Mouse (Mus musculus): ENCODE measurements around the gene Csrnp1.

The Csrnp1 gene

DNA sequence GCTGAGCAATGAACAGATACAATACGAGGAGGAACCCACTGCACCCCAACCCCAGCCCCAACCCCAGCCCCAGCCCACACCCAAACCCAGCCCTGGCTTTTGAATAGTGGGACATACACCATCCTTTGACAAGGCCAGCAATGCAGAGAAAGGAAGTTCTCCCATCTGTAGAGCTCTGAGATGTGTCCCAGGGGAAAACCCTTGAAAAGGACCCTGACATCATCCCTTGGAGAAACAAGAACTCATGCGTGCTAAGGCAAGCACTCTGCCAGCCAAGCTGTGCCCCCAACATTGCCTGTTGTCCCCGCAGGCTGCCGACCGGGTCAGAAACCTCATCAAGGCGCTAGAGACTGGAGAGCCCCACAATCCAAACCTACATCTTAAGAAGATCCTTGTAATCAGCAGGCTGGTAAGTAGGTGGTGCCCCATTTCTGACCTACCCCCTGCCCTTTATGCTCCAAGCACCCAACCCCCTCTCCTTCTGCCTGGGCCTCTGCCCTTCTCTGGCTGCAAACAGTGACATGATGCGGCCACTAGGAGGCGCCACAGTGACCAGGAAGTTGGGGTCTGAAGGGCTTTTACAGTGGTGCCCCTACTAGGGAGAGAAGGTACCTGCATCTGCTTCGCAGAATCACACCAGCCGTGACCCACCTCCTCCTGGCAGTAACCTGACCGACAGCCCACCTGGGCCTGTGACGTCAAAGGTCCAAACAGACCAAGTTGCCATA is 39.1 kb downstream of the Csrnp1 start:
- no peak for DNase-seq (ENCODE audit: low read depth, low spot score)

DNA sequence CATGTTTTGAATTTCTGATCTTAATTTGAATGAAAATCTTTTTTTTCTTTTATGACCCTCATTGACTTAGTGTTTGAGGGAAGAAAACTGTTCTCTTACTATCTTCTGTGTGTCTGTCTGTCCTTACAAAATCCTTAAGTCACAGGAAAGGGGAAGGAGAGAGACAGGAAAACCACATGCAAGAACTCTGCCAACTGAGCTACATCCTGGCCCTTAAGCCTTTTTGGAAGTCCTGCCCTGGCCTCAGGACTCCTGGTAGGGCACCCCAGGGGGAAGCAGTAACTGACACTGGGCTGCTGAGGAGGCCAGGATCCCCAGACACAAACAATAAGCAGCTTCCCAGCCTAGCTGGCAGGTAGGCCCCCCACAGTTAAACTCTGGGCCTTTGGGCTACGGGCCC is 41.1 kb downstream of the Csrnp1 start:
- no peak for DNase-seq (ENCODE audit: low read depth, low spot score)

DNA sequence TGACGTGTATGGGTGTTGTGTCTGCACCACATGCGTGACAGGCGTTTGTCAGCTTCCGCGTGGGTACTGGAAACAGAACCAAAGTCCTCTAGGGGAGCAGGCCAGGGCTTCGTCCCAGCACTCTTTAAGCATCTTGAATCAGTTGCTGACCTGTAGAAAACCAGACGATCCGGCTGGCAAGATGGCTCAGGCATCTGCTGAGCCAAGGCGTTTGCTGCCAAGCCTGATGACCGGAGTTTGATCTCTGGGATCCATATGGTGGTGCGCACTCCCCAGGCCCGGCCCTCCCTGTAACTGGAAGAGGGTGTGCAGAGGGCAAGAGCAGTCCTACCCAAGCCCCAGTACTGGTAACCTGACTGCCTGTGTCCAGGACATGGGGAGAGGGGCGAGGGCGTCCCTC is 42.6 kb downstream of the Csrnp1 start:
- no peak for DNase-seq (ENCODE audit: low read depth, low spot score)

DNA sequence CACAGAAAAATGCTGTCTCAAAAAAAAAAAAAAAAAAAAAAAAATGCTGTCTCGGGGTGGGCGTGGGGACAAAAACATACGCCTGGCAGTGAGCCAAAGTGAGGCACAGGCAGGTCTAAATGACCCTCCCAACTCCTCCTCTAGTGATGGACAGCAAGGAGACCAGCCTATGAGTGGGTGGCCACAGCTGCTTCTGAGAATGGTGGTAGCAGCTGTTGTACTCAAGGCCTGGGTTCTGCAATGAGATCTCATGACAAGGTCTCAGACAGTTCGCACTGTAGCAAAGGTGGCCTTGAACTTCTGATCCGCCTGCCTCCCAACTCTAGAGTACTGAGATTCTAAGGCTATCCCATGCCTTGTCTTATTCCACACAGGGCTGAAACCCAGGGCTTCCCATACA is 43.1 kb downstream of the Csrnp1 start:
- no peak for DNase-seq (ENCODE audit: low read depth, low spot score)

DNA sequence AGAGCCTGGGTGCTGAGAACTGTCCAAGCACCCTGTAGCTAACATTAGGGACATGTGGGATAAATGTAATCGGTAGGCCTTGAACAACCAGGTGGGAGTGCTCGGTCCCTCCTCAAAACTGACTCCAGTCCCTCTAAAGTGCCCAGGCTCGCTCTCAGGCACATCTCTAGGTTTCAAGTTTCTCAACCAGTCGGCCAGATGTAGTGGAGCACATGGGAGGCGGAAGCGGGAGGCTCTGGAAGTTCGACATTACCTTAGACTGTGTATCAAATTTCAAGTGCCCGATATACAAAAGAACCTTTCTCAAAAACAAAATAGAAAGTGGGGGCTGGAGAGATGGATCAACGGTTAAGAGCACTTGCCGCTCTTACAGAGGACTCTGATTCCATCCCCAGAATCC is 44.8 kb downstream of the Csrnp1 start:
- DNase-seq (ENCODE audit: low read depth, low spot score): no peak

DNA sequence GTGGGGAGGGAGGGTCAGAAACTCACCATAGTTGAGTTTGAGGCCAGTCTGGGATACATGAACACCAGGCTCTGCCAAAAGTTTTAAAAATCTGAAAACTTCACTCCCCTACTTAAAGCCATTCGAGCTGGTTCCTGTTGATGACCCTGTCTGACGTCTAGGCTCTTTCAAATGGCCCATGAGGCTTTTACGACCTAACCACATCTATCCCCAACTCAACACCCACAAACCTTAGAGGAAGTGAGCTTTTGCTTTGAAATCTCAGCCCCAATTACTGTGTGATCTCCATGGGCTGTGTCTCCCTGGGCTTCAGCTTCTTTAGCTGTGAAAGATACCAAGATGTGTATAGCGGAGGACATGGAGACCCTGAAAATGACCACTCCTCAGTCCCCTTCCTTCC is 46.0 kb downstream of the Csrnp1 start:
- DNase-seq (ENCODE audit: low read depth, low spot score): no peak

DNA sequence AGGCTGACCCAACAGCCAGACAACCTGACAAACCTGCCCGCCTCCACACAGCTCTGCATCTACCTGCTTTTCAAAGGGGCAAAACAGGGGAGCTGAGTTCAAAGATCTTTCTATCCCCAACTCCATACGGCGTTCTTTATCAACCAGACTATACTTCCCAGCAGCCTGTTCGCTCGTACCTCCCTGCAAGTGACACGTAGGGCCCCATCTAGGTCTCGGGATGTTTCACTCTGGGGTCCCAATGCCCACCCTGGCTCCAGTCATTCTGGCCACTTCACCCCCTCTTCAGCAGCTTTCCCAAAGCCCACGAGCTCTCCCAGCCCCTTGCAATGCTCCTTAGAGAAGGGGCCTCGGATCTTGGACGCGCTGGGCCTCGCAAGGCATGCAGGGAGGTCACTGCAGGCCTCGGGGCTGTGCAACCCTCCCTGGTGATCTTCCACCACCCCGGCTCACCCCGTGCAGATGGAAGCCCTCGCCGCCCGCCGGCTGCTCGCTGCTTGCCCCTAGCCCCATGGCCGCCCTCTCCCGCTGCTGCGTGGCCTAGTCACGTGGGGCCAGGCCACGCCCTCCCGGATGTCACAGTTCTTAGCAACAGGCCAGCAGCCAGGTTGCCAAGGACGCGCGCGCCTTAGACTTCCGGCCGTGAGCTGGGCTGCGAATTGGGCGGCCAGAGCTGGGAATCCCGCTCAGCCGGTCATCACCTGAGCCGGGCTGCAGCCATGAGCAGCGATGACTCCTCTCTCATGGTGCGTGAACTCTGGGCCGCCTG is 47.3 kb downstream of the Csrnp1 start, which contains the start of the genes Gorasp1 and Ttc21a:
Gene Gorasp1, minus strand, starts transcription at position 561 of the 769 bp plus-strand sequence.
Gene Ttc21a, plus strand, starts transcription at position 602 of the 769 bp plus-strand sequence.
- peak; percentile 61 for DNase-seq (ENCODE audit: low read depth, low spot score)

DNA sequence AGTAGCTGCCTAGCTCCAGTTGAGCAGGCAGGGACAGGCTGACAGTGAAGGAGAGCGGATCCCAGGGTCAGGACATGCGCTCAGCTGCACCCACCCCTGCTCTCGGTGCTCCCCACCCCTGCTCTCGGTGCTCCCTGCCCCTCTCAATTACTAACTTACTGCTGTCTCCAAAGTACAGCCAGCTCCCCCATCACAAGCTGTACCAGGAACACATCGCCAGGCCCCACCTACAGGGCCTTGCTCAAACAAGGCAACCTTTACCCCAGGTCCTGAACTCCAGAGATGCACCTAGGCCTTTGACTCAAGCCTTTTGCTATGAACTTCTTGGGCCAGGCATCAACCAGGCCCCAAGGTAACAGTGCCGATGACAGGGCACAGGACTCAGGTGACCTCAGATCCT is 50.8 kb downstream of the Csrnp1 start:
- no peak for DNase-seq (ENCODE audit: low read depth, low spot score)

DNA sequence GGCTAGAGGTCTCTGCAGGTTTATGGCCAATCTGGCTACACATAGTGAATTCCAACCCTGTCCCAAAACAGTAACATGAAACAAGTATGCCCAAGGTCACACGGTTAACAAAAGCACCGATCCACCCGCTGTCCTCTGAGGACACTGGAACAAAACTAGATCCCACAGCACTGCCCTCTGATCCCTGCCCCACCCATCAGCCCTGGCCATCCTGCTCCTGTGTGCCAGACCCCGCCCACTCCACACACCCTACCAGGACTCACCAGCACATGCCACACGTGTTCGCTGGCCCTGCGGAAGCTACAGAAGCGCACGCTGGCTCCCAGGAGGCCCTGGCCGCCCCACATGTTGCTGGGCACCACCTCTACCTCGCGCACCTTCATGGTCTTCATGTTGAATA is 52.1 kb downstream of the Csrnp1 start:
- no peak for DNase-seq (ENCODE audit: low read depth, low spot score)

DNA sequence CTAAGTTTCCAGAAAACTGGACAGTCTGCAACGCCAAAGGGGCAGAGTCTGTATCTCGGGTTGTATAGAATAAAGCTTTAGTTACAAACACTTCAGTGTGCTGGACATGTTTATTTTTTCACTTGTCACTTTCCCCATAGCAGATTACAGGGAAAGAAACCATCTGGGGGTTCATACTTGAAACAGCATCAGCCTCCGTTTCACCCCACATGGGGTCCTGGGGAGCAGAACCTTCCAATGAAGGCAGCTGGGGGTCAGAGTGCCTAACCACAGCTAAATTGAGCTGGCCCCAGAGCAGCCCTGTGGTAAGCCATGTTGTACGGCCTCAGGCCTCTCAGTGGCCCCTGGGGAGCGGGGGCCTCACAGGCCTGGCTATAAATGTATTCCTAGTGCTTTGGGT is 58.0 kb downstream of the Csrnp1 start:
- DNase-seq (ENCODE audit: low read depth, low spot score): no peak

DNA sequence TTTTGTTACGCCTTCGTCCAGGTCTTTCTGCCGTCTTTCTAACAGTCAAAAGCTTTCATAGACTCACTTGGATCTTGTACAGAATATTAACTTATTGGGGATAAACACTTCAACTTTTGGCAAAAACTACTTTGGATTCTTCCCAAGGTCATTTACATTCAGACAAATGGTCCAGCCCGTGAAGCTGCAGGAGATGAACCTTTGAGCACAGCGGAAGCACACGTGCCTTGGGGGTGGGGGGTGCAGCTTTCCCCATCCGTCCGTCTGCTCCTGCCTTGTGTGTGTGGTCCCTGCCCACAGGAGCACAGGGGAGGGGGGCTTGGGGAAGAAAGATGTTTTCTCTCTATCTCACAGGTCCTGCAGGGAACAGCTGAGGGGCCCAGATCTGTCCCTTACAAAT is 58.7 kb downstream of the Csrnp1 start:
- no peak for DNase-seq (ENCODE audit: low read depth, low spot score)

DNA sequence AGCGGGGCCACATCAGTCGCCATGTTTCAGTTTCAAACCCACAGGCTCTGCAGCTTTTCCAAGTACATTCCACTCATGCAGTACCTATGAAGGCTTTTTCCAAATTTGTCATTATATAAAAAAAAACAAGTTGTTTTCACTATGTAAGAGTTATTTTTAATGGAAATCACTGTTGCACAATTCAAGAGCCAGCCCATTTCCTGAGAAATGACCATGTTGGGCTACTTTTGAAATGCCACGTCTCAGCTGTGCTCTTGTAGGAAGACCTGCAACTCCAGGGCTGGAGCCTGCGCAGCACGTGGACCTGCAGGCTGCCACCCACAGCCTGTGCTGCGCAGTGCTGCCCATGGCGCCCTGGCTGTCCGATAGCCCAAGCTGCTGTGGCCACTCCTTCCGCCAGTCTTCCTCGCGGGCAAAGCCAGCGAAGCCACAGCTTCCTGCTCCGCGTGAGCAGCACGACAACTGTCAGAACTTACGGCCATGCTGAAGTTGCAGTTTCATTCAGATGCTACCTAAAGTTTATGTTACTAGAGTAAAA is 59.3 kb downstream of the Csrnp1 start:
- DNase-seq (ENCODE audit: low read depth, low spot score): peak; percentile 16

DNA sequence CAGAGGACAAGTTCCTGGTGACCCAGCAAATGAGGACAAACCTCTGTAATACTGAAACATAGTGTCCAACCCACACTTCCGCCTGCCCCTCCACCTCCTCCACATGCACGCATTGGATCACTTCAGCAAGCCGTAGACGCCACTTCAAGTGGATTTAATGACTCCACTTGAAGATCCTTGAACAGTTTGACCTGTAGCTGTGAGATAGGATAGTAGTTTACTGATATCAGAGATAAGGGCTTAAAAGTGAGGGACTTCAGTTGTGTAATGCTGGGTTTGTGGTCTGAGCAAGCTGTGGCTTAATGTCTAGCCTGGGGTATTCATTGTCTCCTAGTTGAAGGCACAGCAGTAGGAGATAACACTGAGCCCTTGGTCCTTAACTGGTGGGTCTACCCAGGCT is 61.0 kb downstream of the Csrnp1 start:
- DNase-seq (ENCODE audit: low read depth, low spot score): no peak

All from telencephalon, adult 2 months (tissue).